Mouse (Mus musculus): ENCODE data around the gene Taar5.

DNA sequence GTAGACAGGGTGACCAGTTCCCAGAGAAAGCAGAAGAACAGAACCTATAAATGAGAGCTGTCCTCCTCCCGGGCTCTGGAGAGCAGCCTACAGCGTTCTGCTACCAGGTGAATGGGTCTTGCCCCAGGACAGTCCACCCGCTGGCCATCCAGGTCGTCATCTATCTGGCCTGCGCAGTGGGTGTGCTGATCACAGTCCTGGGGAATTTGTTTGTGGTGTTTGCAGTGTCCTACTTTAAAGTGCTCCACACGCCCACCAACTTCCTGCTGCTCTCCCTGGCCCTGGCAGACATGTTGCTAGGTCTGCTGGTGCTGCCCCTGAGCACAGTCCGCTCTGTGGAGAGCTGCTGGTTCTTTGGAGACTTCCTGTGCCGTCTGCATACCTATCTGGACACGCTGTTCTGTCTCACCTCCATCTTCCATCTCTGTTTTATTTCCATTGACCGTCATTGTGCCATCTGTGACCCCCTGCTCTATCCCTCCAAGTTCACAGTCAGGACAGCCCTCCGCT lies at the start of gene Taar5:
- TF ChIP-seq CTCF (IDR thresholded peaks at IDR 0.05; ENCODE audit: borderline replicate concordance, insufficient read depth, low read length), result no peak
- no peak for TF ChIP-seq POLR2A (IDR thresholded peaks at IDR 0.05; ENCODE audit: low read depth, low read length)
